Mouse (Mus musculus) left cerebral cortex, adult 8-10 months (tissue): ENCODE measurements at regions not wholly inside any gene's neighbourhood (a gene's known extent, or its start where the extent isn't known, plus 50 kb on each side); places are given as distances from the start of the nearest gene placed in this dataset.

Experiments
- DNase-seq, 2 experiments: peaks; one replicate each; pipeline ENCODE4 v3.0.0; 2022; ENCODE audit warnings: low spot score in 2 of 2
- microRNA-seq, 2 experiments: library from miRNA; unstranded; fragments of <30 nt; microRNA quantifications; one replicate each; pipeline ENCODE4 v1.2.0; 2022

- no peak for DNase-seq
Measured at GRCm38 (mm10) chr6:137931318-137931717, 148.4 kb downstream of the Slc15a5 start.

- DNase-seq: no peak
Measured at GRCm38 (mm10) chr6:137923364-137923763, 156.4 kb downstream of the Slc15a5 start.

GRCm38 (mm10) chr6:137918156-137918555 is 161.6 kb downstream of the Slc15a5 start:
- no peak for DNase-seq

- peak in 1 of 2 experiments; percentile 22 for DNase-seq
Measured at GRCm38 (mm10) chr6:137907836-137908235, 153.5 kb downstream of the Dera start.

Small RNA genes lying in the stretch of these regions (microRNA-seq; reads per million reads assigned to microRNA genes)
- gene Gm24308: 0 reads per million in 2 experiments
